Mouse (Mus musculus): ENCODE measurements at regions not wholly inside any gene's neighbourhood (a gene's known extent, or its start where the extent isn't known, plus 50 kb on each side); places are given as distances from the start of the nearest gene placed in this dataset.

GRCm38 (mm10) chr6:103940345-103940744 lies 430.0 kb downstream of the Chl1 start:
- Histone ChIP-seq H3K27ac (no peak overlapping the region), H3K4me3 (no peak overlapping the region)
- no peak for TF ChIP-seq CTCF (IDR thresholded peaks at IDR 0.05)
- intact Hi-C loops (cut with DNase I): no loop called here
- no peak for DNase-seq

DNA sequence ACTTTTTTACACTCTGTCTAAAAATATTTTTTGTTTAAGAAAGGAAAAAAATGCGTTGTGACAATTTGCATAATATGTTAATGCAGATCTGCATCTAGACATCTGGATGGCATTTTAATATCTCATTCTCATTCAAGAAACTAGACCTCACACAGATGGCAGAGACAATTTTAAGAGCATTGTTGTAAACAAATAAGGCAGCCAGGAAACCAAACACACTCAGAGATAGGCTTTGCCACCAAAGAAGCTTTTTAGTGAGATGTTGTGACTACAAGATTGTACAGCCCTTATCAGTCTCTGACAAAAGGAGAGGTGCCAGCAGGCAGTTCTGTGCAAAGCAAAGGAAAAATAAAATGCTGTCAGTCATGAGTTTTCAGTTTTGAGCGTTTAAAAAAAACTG lies 434.0 kb downstream of the Chl1 start:
- DNase-seq: no peak
- intact Hi-C loops (cut with DNase I): no loop called here
- Histone ChIP-seq H3K4me3 (no peak overlapping the region), H3K27ac (no peak overlapping the region)
- TF ChIP-seq CTCF (IDR thresholded peaks at IDR 0.05): no peak

DNA sequence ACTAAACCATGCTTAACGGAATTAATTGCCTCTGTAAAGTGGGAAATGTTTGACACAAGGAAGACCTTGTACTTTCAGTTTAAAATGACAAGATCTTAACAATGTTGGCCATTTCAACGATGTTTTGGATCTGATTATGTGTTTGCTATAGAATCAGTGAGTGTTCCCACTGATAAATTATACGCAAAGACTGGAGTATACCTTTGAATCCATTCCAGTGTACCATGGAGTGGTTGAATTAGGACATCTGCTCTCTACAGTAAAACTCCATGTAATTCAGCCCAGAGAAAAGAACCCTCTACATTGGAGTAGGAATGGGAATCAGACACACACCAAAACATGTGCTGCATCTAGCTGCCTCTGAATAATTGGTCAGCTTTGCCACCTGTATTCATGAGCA lies 437.1 kb downstream of the Chl1 start:
- intact Hi-C loops (cut with DNase I): no loop called here
- H3K4me3 ChIP-seq: no peak overlapping the region
- no peak for TF ChIP-seq CTCF (IDR thresholded peaks at IDR 0.05)
- no peak overlapping the region for H3K27ac ChIP-seq
- no peak for DNase-seq

DNA sequence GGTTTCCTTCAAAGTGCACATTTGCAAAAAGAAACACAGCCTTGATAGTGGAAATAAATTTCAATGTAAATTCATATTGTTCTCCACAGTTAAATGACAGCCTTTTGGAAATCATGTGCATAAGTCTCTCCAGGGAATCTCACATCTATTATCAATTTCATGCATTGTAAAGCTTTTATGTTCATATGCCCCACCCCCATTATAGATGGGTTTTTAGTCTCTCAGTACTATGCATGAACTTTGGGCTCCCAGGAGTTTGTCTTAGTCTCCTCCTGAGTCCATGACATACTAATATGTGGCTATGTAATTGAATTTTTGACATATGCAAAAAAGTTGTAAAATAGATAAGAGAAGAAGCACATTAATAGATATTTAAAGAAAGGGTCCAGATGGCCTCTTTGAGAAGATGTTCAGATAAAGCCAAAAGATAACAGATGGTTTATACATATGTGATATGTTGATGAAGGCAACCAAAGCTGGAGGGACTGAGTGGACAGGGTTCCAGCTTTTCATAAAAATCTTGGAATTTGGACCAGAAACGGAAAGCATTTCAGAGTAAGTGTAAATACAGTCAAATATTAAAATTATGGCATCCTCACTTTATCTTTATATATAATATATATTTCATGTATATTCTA lies 442.9 kb downstream of the Chl1 start:
- DNase-seq: no peak
- Histone ChIP-seq H3K27ac (no peak overlapping the region), H3K4me3 (no peak overlapping the region)
- no peak for TF ChIP-seq CTCF (IDR thresholded peaks at IDR 0.05)
- intact Hi-C loops (cut with DNase I): no loop called here

GRCm38 (mm10) chr6:103959002-103959401 lies 448.6 kb downstream of the Chl1 start:
- intact Hi-C loops (cut with DNase I): no loop called here
- no peak overlapping the region for H3K4me3 ChIP-seq
- no peak for DNase-seq
- TF ChIP-seq CTCF (IDR thresholded peaks at IDR 0.05): no peak
- no peak overlapping the region for H3K27ac ChIP-seq

DNA sequence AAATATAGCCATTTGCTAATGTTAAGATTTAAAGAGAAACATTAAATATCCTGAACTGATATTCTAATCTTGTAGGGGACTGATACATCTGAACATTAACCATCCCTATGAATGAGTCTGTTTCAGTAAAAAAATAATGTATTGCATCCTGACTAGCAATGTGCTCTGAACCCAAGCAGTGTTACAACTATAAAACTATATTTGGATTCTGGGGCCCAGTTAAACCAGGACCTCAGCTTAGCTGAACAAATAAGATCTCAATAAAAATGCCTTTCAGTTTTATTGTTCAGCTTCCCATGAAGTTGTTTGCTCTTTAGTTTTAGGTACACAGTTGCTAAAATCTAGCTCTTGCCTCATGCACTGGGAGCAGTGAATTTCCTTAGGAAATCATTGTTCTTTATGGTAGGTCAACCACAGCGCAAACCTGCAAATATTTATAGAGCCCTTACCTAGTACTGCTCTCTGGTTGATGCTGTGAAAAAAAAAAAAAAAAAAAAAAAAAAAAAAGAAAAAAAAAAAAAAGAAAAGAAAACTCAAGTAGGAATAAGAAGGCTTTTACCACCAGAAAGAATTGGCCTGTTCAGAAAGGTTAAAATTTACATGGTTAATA lies 457.5 kb downstream of the Chl1 start:
- TF ChIP-seq CTCF (IDR thresholded peaks at IDR 0.05): no peak
- intact Hi-C loops (cut with DNase I): no loop called here

GRCm38 (mm10) chr6:103999186-103999585 lies 488.8 kb downstream of the Chl1 start:
- DNase-seq: no peak
- Histone ChIP-seq H3K27ac (no peak overlapping the region), H3K4me3 (no peak overlapping the region)
- no peak for TF ChIP-seq CTCF (IDR thresholded peaks at IDR 0.05)
- intact Hi-C loops (cut with DNase I): no loop called here

More for the DNA sequence above, 457.5 kb downstream of the Chl1 start:
- Histone ChIP-seq H3K4me3 (no peak overlapping the region), H3K27ac (no peak overlapping the region)
- no peak for DNase-seq

DNA sequence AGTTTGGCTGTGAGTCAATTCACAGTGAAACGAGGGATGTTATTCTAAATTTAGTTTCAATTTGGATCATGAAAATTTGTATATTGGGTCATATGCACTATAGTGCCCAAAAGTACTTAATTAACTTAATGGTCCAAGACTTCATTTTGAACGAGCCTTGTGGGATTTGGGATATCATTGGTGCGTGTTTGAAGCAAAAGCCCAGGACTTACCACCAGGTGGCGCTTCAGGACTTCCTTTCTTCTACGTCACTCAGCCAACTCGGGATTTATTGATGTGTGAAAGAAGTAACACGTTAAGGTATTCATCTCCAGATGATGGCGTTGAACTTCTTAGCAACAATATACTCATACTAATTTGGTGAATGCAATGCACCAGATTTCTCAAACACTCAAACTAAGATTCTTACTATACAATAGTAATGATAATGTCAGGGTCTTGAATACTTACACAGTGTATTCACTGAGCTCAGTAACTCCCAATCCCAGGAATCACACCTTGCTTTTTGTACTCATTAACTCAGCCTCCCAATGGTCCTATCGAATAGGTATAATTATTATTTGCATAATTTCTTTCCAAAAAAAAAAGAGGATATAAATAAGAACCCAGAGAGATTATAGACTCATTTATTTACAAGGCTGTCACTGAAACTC lies 464.0 kb upstream of the Cntn6 start:
- intact Hi-C loops (cut with DNase I): no loop called here
- Histone ChIP-seq H3K27ac (no peak overlapping the region), H3K4me3 (no peak overlapping the region)
- DNase-seq: peak; percentile 30
- TF ChIP-seq CTCF (IDR thresholded peaks at IDR 0.05): peak; percentile 67

- no peak for TF ChIP-seq CTCF (IDR thresholded peaks at IDR 0.05)
- no peak for DNase-seq
- Histone ChIP-seq H3K4me3 (no peak overlapping the region), H3K27ac (no peak overlapping the region)
- intact Hi-C loops (cut with DNase I): no loop called here
These were observed 453.7 kb upstream of the Cntn6 start for GRCm38 (mm10) chr6:104038853-104039252.

GRCm38 (mm10) chr6:104040450-104040849 lies 452.1 kb upstream of the Cntn6 start:
- TF ChIP-seq CTCF (IDR thresholded peaks at IDR 0.05): no peak
- no peak for DNase-seq
- Histone ChIP-seq H3K27ac (no peak overlapping the region), H3K4me3 (no peak overlapping the region)
- intact Hi-C loops (cut with DNase I): no loop called here

DNA sequence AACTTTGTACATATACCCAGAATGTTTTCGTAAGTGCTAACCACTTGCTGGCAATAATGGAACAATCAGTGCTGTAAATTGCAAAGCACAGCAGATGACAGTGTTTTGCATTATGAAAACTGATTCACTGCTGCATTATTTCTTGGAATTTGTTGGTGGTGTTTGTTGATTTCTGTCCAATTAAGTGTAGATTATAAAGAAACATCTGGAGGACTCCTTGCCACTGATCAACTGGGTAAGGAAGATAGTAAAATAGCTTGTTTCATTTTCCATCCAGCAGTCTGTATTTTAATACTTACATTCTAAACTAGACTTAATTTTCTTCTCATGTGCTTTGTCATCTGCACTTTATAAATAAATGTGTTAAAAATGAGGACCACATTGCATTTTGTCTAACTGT lies 436.6 kb upstream of the Cntn6 start:
- Histone ChIP-seq H3K27ac (no peak overlapping the region), H3K4me3 (no peak overlapping the region)
- intact Hi-C loops (cut with DNase I): no loop called here
- no peak for TF ChIP-seq CTCF (IDR thresholded peaks at IDR 0.05)
- no peak for DNase-seq

DNA sequence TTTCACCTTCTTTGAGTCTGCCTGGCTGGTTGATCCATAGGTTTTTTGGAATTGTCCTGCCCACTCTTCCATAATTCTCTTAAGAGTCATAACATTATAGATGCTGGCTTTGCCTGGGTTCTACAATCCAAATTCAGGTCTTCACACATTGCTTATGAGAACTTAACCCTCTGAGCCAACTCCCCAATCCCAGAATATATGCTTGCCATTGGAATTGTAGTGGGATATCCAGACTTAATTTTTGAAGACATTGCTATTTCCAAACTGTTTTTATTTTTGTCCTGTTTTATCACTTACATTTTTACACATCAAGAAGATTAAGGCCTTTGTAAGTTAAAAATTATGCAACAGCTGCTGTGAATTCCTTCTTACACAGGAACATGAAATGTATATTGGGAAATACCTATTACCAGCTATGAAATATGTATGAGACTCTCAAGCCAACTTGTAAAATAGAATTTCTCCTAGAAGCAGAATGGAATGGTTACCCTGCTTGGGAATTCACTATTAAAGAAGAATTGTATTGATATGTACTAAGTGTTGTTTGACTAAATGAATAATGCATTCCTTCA lies 430.8 kb upstream of the Cntn6 start:
- Histone ChIP-seq H3K4me3 (no peak overlapping the region), H3K27ac (no peak overlapping the region)
- no peak for DNase-seq
- no peak for TF ChIP-seq CTCF (IDR thresholded peaks at IDR 0.05)
- intact Hi-C loops (cut with DNase I): no loop called here

- intact Hi-C loops (cut with DNase I): no loop called here
- no peak for DNase-seq
- no peak for TF ChIP-seq CTCF (IDR thresholded peaks at IDR 0.05)
- no peak overlapping the region for H3K4me3 ChIP-seq
- no peak overlapping the region for H3K27ac ChIP-seq
These were observed 412.0 kb upstream of the Cntn6 start for GRCm38 (mm10) chr6:104080581-104080980.

Data from gastrocnemius, adult 2 months (tissue).